Mouse (Mus musculus) hindbrain, embryonic 12.5 days (tissue): ENCODE measurements around the gene Hmox2. TPM values are rescaled to one million over a fixed set of nuclear protein-coding genes. Genes with fewer than 3 reads are reported as not detected.
A peak's percentile ranks its signal among the peaks of the same experiment; 100 is the strongest.
"Not testable (repeated sequence)": the region's sequence is repeated elsewhere in the genome, so short reads cannot be mapped to it uniquely, and the experiment has no call there.

Experiments used
- ATAC-seq: fragments of 200-750 bp; cut with Nextera tagmentation; 2 replicates; pipeline ENCODE4 v1.8.0; 2017; ENCODE audit warnings: moderate TSS enrichment; ENCODE audit not compliant: low FRiP score
- H3K27ac ChIP-seq: fragments of 300-500 bp; sonication (generic); 2 replicates; pipeline ENCODE4 v1.5.1; 2016; ENCODE audit warnings: mild to moderate bottlenecking
- H3K27me3 ChIP-seq: fragments of 300-500 bp; sonication (generic); 2 replicates; pipeline ENCODE4 v1.6.1; 2016; ENCODE audit warnings: mild to moderate bottlenecking
- H3K36me3 ChIP-seq: fragments of 300-500 bp; sonication (generic); 2 replicates; pipeline ENCODE4 v1.6.1; 2016; ENCODE audit warnings: mild to moderate bottlenecking
- H3K4me1 ChIP-seq: fragments of 300-500 bp; sonication (generic); 2 replicates; pipeline ENCODE4 v1.6.1; 2016
- H3K4me2 ChIP-seq: fragments of 300-500 bp; sonication (generic); replicated peaks from 2 replicates; pipeline ENCODE4 v1.6.1; 2016; ENCODE audit warnings: mild to moderate bottlenecking
- H3K4me3 ChIP-seq: fragments of 300-500 bp; sonication (generic); 2 replicates; pipeline ENCODE4 v1.5.1; 2016; ENCODE audit warnings: mild to moderate bottlenecking
- H3K9ac ChIP-seq: fragments of 300-500 bp; sonication (generic); 2 replicates; pipeline ENCODE4 v1.6.1; 2016; ENCODE audit warnings: mild to moderate bottlenecking, moderate library complexity
- H3K9me3 ChIP-seq: fragments of 300-500 bp; sonication (generic); replicated peaks from 2 replicates; pipeline ENCODE4 v1.6.1; 2016; ENCODE audit warnings: mild to moderate bottlenecking
- WGBS: fragments of 180-500 bp; shearing (Covaris S2); methylation state at CpG from one replicate; pipeline ENCODE4 v1.1.7; 2016; 5-methylcytosine and 5-hydroxymethylcytosine counted together
- polyA plus RNA-seq: library from polyadenylated mRNA; unstranded; fragments of >200 nt; fragmentation: Nextera tagmentation; extraction: Ambion mirVana; gene quantifications from 2 replicates; pipeline ENCODE4 v1.2.1, GENCODE M21; 2016

Gene Hmox2
- 81.5 and 86.2 TPM in 2 replicates for polyA plus RNA-seq

- Histone ChIP-seq H3K4me1 (peaks cover 6% of the 10 kb centered on the region), H3K9me3 (no peaks in the 10 kb centered on the region), H3K27me3 (no peaks in the 10 kb centered on the region), H3K36me3 (no peaks in the 10 kb centered on the region), H3K9ac (peak within 1 kb of the TSS; percentile 88), H3K4me3 (peak within 1 kb of the TSS; percentile 88), H3K4me2 (peak within 1 kb of the TSS; percentile 87), H3K27ac (peak within 1 kb of the TSS; percentile 84)
- WGBS, result 7% methylated on average over 35 of the region's 35 CpGs
- ATAC-seq, result peak; percentile 96
These were observed at the start of gene Hmox2 for GRCm38 (mm10) chr16:4725780-4726527. Gene Hmox2, plus strand, starts transcription at chr16:4726361.

- H3K4me3 ChIP-seq, result no peak overlapping the region
- WGBS, result 96% methylated on average over 5 of the region's 5 CpGs
- H3K9ac ChIP-seq, result no peak overlapping the region
- ATAC-seq, result no peak
- no peaks in the 10 kb centered on the region for H3K9me3 ChIP-seq
- H3K4me1 ChIP-seq, result peaks cover 10% of the 10 kb centered on the region
- H3K27me3 ChIP-seq, result no peaks in the 10 kb centered on the region
- H3K4me2 ChIP-seq, result no peak overlapping the region
- no peak overlapping the region for H3K27ac ChIP-seq
- peaks cover 30% of the 10 kb centered on the region for H3K36me3 ChIP-seq
These were observed 49.3 kb upstream of the Hmox2 start for GRCm38 (mm10) chr16:4676836-4677235.

- Histone ChIP-seq H3K4me2 (peak overlapping the region; percentile 94; the same call in 1 of the 2 replicates), H3K9ac (peak overlapping the region; percentile 77; the same call in 1 of the 2 replicates), H3K27me3 (no peaks in the 10 kb centered on the region)
These were observed 48.1 kb upstream of the Hmox2 start for GRCm38 (mm10) chr16:4678080-4678479.

GRCm38 (mm10) chr16:4679121-4680018 is 46.8 kb upstream of the Hmox2 start, which contains the start of gene Coro7:
Gene Coro7, minus strand, starts transcription at chr16:4679777.
- peak within 1 kb of the TSS; percentile 94 for H3K4me2 ChIP-seq
- ATAC-seq, result peak; percentile 95
- peak within 1 kb of the TSS; percentile 71 for H3K4me3 ChIP-seq
- no peaks in the 10 kb centered on the region for H3K27me3 ChIP-seq
- peak within 1 kb of the TSS; percentile 77 for H3K9ac ChIP-seq
- no peaks in the 10 kb centered on the region for H3K9me3 ChIP-seq
- WGBS, result under 1% methylated on average over 47 of the region's 47 CpGs
- H3K36me3 ChIP-seq, result peaks cover 16% of the 10 kb centered on the region
- peaks cover 15% of the 10 kb centered on the region for H3K4me1 ChIP-seq
- H3K27ac ChIP-seq, result no peak within 1 kb of the TSS; the same call in 1 of the 2 replicates

More at GRCm38 (mm10) chr16:4678080-4678479, 48.1 kb upstream of the Hmox2 start:
- H3K27ac ChIP-seq, result no peak overlapping the region
- H3K9me3 ChIP-seq, result no peaks in the 10 kb centered on the region
- WGBS, result 86% methylated on average over 5 of the region's 5 CpGs
- no peak overlapping the region; the same call in 1 of the 2 replicates for H3K4me3 ChIP-seq
- ATAC-seq, result no peak
- peaks cover 26% of the 10 kb centered on the region for H3K36me3 ChIP-seq
- H3K4me1 ChIP-seq, result peaks cover 12% of the 10 kb centered on the region

GRCm38 (mm10) chr16:4680922-4681455 is 45.2 kb upstream of the Hmox2 start:
- H3K4me3 ChIP-seq, H3K36me3 ChIP-seq, H3K9me3 ChIP-seq, ATAC-seq, H3K4me2 ChIP-seq, H3K27me3 ChIP-seq, H3K27ac ChIP-seq, H3K9ac ChIP-seq: not testable (repeated sequence)
- peaks cover 28% of the 10 kb centered on the region for H3K4me1 ChIP-seq
- 82% methylated on average over 3 of the region's 3 CpGs for WGBS

- ATAC-seq, result no peak
- H3K4me1 ChIP-seq, result peaks cover 28% of the 10 kb centered on the region
- no peak overlapping the region for H3K27ac ChIP-seq
- WGBS, result 80% methylated on average over 4 of the region's 4 CpGs
- peak overlapping the region; percentile 97; the same call in 1 of the 2 replicates for H3K4me2 ChIP-seq
- H3K27me3 ChIP-seq, result no peaks in the 10 kb centered on the region
- no peak overlapping the region; the same call in 1 of the 2 replicates for H3K4me3 ChIP-seq
- H3K9ac ChIP-seq, result no peak overlapping the region
- peaks cover 7% of the 10 kb centered on the region for H3K36me3 ChIP-seq
- no peaks in the 10 kb centered on the region for H3K9me3 ChIP-seq
These were observed 43.5 kb upstream of the Hmox2 start for GRCm38 (mm10) chr16:4682628-4683179.

GRCm38 (mm10) chr16:4683193-4683580 is 43.0 kb upstream of the Hmox2 start:
- Histone ChIP-seq H3K4me1 (peaks cover 28% of the 10 kb centered on the region), H3K9me3 (no peaks in the 10 kb centered on the region), H3K4me3 (peak overlapping the region; percentile 94), H3K27me3 (no peaks in the 10 kb centered on the region), H3K36me3 (peaks cover 12% of the 10 kb centered on the region), H3K9ac (peak overlapping the region; percentile 92), H3K27ac (peak overlapping the region; percentile 77), H3K4me2 (peak overlapping the region; percentile 97)
- no peak for ATAC-seq
- whole genome bisulfite sequencing, result 29% methylated on average over 9 of the region's 9 CpGs

GRCm38 (mm10) chr16:4683581-4684456 is 42.3 kb upstream of the Hmox2 start:
- Histone ChIP-seq H3K27ac (peak overlapping the region; percentile 77), H3K36me3 (peaks cover 15% of the 10 kb centered on the region), H3K9me3 (no peaks in the 10 kb centered on the region), H3K9ac (peak overlapping the region; percentile 92), H3K4me1 (peaks cover 22% of the 10 kb centered on the region), H3K4me3 (peak overlapping the region; percentile 94), H3K4me2 (peak overlapping the region; percentile 97), H3K27me3 (no peaks in the 10 kb centered on the region)
- peak; percentile 90 for ATAC-seq
- 1% methylated on average over 54 of the region's 54 CpGs for WGBS

GRCm38 (mm10) chr16:4684457-4684791 is 41.7 kb upstream of the Hmox2 start:
- Histone ChIP-seq H3K4me1 (peaks cover 17% of the 10 kb centered on the region), H3K27ac (peak overlapping the region; percentile 70; the same call in 1 of the 2 replicates)
- 1% methylated on average over 9 of the region's 9 CpGs for WGBS

GRCm38 (mm10) chr16:4689371-4689770 is 36.8 kb upstream of the Hmox2 start:
- not testable (repeated sequence) for H3K9ac ChIP-seq, H3K4me3 ChIP-seq, H3K27me3 ChIP-seq, H3K9me3 ChIP-seq, H3K4me2 ChIP-seq, ATAC-seq, H3K27ac ChIP-seq
- WGBS, result 97% methylated on average over 4 of the region's 4 CpGs
- Histone ChIP-seq H3K36me3 (peaks cover 66% of the 10 kb centered on the region), H3K4me1 (peaks cover 13% of the 10 kb centered on the region)

More at GRCm38 (mm10) chr16:4684457-4684791, 41.7 kb upstream of the Hmox2 start:
- Histone ChIP-seq H3K4me3 (peak overlapping the region; percentile 94), H3K9me3 (no peaks in the 10 kb centered on the region), H3K4me2 (peak overlapping the region; percentile 97), H3K36me3 (peaks cover 20% of the 10 kb centered on the region), H3K9ac (peak overlapping the region; percentile 92), H3K27me3 (no peaks in the 10 kb centered on the region)
- peak; percentile 3; the same call in 1 of the 2 replicates for ATAC-seq

GRCm38 (mm10) chr16:4701211-4701610 is 24.9 kb upstream of the Hmox2 start:
- no peak overlapping the region for H3K27ac ChIP-seq
- no peaks in the 10 kb centered on the region for H3K9me3 ChIP-seq
- H3K27me3 ChIP-seq, result no peaks in the 10 kb centered on the region
- no peak for ATAC-seq
- H3K4me1 ChIP-seq, result no peaks in the 10 kb centered on the region
- no peak overlapping the region for H3K4me2 ChIP-seq
- no peak overlapping the region for H3K9ac ChIP-seq
- H3K36me3 ChIP-seq, result peaks cover 97% of the 10 kb centered on the region
- 93% methylated on average over 3 of the region's 3 CpGs for WGBS
- no peak overlapping the region for H3K4me3 ChIP-seq
